Mouse (Mus musculus) stomach, embryonic 15.5 days (tissue): Measurements from ENCODE around the gene Fbxl15. TPM values are rescaled to one million over a fixed set of nuclear protein-coding genes. Genes with fewer than 3 reads are reported as not detected.
A peak's percentile ranks its signal among the peaks of the same experiment; 100 is the strongest.

Source experiments
- ATAC-seq: fragments of 200-750 bp; cut with Nextera tagmentation; 2 replicates; pipeline ENCODE4 v1.8.0; 2017; ENCODE audit warnings: low read depth, moderate number of reproducible peaks, moderate TSS enrichment; ENCODE audit not compliant: insufficient read depth, low FRiP score
- H3K27ac ChIP-seq: fragments of 300-500 bp; sonication (generic); 2 replicates; pipeline ENCODE4 v1.5.1; 2015; ENCODE audit warnings: mild to moderate bottlenecking, inconsistent platforms
- H3K27me3 ChIP-seq: fragments of 300-500 bp; sonication (generic); replicated peaks from 2 replicates; pipeline ENCODE4 v1.6.1; 2015; ENCODE audit warnings: inconsistent platforms
- H3K36me3 ChIP-seq: fragments of 300-500 bp; sonication (generic); 2 replicates; pipeline ENCODE4 v1.6.1; 2015; ENCODE audit warnings: inconsistent platforms
- H3K4me1 ChIP-seq: fragments of 300-500 bp; sonication (generic); 2 replicates; pipeline ENCODE4 v1.6.1; 2015; ENCODE audit warnings: inconsistent platforms
- H3K4me2 ChIP-seq: fragments of 300-500 bp; sonication (generic); 2 replicates; pipeline ENCODE4 v1.6.1; 2015; ENCODE audit warnings: mild to moderate bottlenecking, inconsistent platforms
- H3K4me3 ChIP-seq: fragments of 300-500 bp; sonication (generic); replicated peaks from 2 replicates; pipeline ENCODE4 v1.5.1; 2015; ENCODE audit warnings: inconsistent platforms
- H3K9ac ChIP-seq: fragments of 300-500 bp; sonication (generic); 2 replicates; pipeline ENCODE4 v1.6.1; 2015; ENCODE audit warnings: inconsistent platforms
- H3K9me3 ChIP-seq: fragments of 300-500 bp; sonication (generic); 2 replicates; pipeline ENCODE4 v1.6.1; 2016; ENCODE audit warnings: inconsistent platforms
- WGBS: fragments of 180-500 bp; shearing (Covaris S2); methylation state at CpG from one replicate; pipeline ENCODE4 v1.1.7; 2015; 5-methylcytosine and 5-hydroxymethylcytosine counted together
- polyA plus RNA-seq: library from polyadenylated mRNA; unstranded; fragments of >200 nt; fragmentation: Nextera tagmentation; extraction: Ambion mirVana; gene quantifications from 2 replicates; pipeline ENCODE4 v1.2.1, GENCODE M21; 2015

Fbxl15 gene
- polyA plus RNA-seq, 1 experiment from 2014 or later: 16.7 TPM

DNA sequence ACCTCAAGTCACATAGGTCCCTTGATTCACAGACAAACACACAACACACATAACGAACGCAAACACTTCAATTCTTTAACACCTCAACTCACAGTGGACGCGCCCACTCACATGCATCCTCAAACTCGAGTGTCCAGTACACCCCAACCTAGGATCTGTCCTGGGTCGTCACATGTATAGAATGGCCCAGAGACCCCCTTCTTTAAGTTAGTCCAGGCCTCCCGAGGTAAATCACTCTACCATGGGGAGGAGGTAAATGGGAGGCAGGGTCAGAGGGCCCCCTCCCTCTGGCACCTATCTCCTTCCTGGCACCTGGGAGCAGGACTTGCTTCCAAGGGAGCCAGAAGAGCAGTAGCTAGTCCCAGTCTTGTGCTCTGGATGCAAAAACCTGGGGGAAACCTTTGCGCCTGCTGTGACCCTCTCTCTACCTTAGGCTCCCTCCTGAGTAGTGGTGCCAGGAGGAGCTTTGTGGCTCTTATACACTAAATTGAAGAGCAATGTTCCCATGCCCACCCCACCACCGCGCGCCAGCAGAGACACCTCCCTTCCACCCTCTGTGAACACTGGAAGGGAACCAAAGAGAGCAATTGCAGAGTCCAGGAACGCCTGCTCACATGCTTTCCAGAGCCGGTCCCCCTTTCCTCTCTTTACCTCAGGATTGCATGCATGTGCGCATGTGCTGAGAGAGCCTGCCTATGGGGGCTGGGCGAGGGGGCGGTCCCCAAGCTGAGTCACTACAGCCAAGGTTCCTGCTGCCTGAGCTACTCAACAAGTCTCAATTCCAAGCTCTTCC, 9.2 kb upstream of the Fbxl15 start:
- no peak overlapping the region for H3K9ac ChIP-seq
- peak; percentile 21; the same call in 1 of the 2 replicates for ATAC-seq
- H3K27me3 ChIP-seq: peaks cover 54% of the 10 kb centered on the region
- peak overlapping the region; percentile 74 for H3K4me2 ChIP-seq
- H3K4me1 ChIP-seq: peaks cover 61% of the 10 kb centered on the region
- no peaks in the 10 kb centered on the region for H3K9me3 ChIP-seq
- H3K36me3 ChIP-seq: no peaks in the 10 kb centered on the region
- WGBS: 12% methylated on average over 16 of the region's 16 CpGs
- peak overlapping the region; percentile 57 for H3K4me3 ChIP-seq
- H3K27ac ChIP-seq: peak overlapping the region; percentile 83

GRCm38 (mm10) chr19:46320076-46320785, 7.8 kb upstream of the Fbxl15 start:
- no peak for ATAC-seq
- Histone ChIP-seq H3K27ac (no peak overlapping the region), H3K9ac (no peak overlapping the region), H3K4me3 (no peak overlapping the region), H3K4me1 (peaks cover 51% of the 10 kb centered on the region), H3K27me3 (peaks cover 68% of the 10 kb centered on the region), H3K36me3 (no peaks in the 10 kb centered on the region), H3K9me3 (no peaks in the 10 kb centered on the region), H3K4me2 (no peak overlapping the region)
- WGBS: 78% methylated on average over 8 of the region's 8 CpGs

DNA sequence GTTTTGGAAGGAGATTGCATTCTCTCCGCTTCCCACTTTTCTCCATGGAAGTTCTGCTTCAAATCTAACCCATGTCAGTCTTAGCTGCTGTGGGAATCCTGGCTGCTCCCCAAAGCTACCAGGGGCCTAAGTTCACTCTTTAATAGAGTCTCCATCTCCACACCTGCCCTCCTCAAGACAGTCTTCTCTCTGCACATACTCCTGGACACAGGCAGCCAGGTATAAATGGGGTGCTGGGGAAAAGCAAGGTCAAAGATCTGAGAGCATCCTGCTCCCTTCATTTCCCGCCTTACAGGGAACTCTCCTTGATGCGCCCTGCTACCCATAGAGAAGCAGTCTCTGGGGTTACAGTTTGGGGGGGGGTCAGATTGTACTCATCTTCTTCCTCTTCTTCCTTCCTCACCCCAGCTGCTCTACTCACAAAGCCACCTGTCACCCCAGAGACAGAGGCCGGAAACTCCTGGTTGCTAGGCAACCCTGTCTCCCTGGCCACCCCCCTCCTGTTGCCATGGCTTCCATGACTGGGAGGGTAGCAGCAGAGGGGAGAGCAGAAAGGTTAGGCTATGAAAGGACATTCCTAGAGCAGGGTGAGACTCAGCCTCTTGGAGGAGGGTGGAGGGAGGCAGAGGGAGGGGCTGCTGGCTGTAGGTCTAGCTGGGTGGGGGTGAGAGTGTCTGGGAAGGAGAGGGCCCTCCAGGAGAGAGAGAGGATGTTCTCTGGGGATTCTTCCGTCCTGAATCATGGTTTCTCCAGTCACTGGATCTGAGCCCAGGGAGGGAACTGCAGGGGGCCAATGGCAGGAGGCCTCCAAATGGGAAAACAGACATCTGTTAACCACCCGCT, 6.7 kb upstream of the Fbxl15 start:
- peaks cover 42% of the 10 kb centered on the region for H3K4me1 ChIP-seq
- peak overlapping the region; percentile 32; the same call in 1 of the 2 replicates for H3K27ac ChIP-seq
- H3K27me3 ChIP-seq: peaks cover 75% of the 10 kb centered on the region

DNA sequence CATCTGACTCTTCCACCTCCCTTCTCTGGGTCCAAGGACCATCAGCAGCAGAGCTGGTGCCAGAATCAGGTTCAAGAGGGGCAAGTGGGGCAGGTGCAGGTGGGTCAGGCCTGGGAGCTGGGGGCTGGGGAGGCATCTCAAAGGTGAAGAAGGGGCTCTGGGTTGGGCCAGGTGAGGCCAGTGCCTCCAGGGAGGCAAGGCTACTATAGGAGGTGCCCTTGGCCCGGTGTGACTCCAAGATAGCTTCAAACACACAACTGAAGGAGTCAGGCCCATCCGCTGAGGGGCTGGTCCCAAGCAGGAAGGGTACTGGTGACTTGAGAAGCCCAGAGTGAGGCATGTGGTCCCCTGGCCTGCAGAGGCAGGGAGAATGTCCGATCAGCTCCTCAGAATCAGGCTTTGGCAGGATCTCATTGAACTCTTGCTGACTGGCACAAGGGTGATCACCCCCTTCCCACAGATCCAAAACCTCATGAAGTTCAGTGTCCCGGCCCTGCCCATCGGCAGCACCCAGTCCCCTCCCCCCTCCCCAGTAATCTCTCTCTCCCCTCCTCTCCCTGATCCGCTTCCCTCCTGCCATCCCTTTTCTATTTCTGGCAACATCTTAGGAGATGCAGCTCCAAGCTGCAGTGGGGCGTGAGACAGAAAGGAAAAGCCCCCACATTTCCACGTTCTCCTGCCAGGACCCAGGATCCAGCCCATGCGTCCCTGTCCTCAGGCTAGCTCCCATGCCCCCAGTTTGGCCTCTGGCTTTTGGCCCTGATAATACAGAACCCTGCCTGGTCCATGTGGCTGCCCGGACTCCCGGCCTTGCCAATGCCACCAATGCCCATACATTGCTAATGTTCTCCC, 5.6 kb upstream of the Fbxl15 start:
- Histone ChIP-seq H3K27me3 (peaks cover 71% of the 10 kb centered on the region), H3K4me2 (no peak overlapping the region), H3K4me1 (peaks cover 46% of the 10 kb centered on the region), H3K36me3 (no peaks in the 10 kb centered on the region), H3K9me3 (no peaks in the 10 kb centered on the region), H3K4me3 (no peak overlapping the region), H3K27ac (no peak overlapping the region), H3K9ac (no peak overlapping the region)
- no peak for ATAC-seq
- 59% methylated on average over 11 of the region's 11 CpGs for WGBS

More for the DNA sequence above, 6.7 kb upstream of the Fbxl15 start:
- Histone ChIP-seq H3K9me3 (no peaks in the 10 kb centered on the region), H3K9ac (no peak overlapping the region), H3K4me2 (no peak overlapping the region), H3K4me3 (no peak overlapping the region), H3K36me3 (no peaks in the 10 kb centered on the region)
- 33% methylated on average over 6 of the region's 6 CpGs for WGBS
- peak; percentile 32; the same call in 1 of the 2 replicates for ATAC-seq

- H3K4me3 ChIP-seq: no peak overlapping the region
- H3K4me1 ChIP-seq: peaks cover 45% of the 10 kb centered on the region
- ATAC-seq: no peak
- H3K4me2 ChIP-seq: no peak overlapping the region
- H3K36me3 ChIP-seq: no peaks in the 10 kb centered on the region
- no peak overlapping the region for H3K9ac ChIP-seq
- H3K27ac ChIP-seq: no peak overlapping the region
- peaks cover 64% of the 10 kb centered on the region for H3K27me3 ChIP-seq
- WGBS: 72% methylated on average over 13 of the region's 13 CpGs
- H3K9me3 ChIP-seq: no peaks in the 10 kb centered on the region
Measured at GRCm38 (mm10) chr19:46322996-46323572, 4.9 kb upstream of the Fbxl15 start.

GRCm38 (mm10) chr19:46323716-46324115, 4.3 kb upstream of the Fbxl15 start:
- H3K4me1 ChIP-seq: peaks cover 38% of the 10 kb centered on the region
- 58% methylated on average over 5 of the region's 5 CpGs for WGBS
- H3K4me3 ChIP-seq: no peak overlapping the region
- ATAC-seq: no peak
- H3K27ac ChIP-seq: no peak overlapping the region
- no peak overlapping the region for H3K9ac ChIP-seq
- H3K4me2 ChIP-seq: no peak overlapping the region
- no peaks in the 10 kb centered on the region for H3K9me3 ChIP-seq
- H3K36me3 ChIP-seq: no peaks in the 10 kb centered on the region
- peaks cover 57% of the 10 kb centered on the region for H3K27me3 ChIP-seq

DNA sequence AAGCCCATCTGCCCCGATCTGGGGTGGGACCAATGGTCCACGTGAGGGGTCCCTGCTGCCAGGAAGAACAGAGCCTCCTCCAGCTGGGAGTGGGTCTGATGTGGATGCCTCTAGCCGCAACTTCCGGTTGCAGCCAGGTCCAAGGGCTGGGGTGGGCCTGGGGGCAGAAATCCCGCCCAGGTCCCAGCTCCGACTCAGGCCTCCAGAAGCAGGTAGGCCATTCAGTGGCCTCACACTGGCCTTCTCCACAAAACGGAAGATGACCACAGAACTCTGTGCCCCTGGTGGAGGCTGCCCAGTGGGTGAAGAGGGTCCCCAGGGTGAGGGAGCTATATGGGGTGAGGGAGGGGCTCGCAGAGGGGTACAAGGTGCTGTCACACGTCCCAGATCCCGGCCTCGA, 3.6 kb upstream of the Fbxl15 start:
- Histone ChIP-seq H3K9me3 (no peaks in the 10 kb centered on the region), H3K4me3 (no peak overlapping the region), H3K4me1 (peaks cover 38% of the 10 kb centered on the region), H3K9ac (no peak overlapping the region), H3K27me3 (peaks cover 52% of the 10 kb centered on the region), H3K27ac (no peak overlapping the region), H3K4me2 (no peak overlapping the region), H3K36me3 (no peaks in the 10 kb centered on the region)
- no peak for ATAC-seq
- WGBS: 67% methylated on average over 11 of the region's 11 CpGs

GRCm38 (mm10) chr19:46324918-46325317, 3.1 kb upstream of the Fbxl15 start:
- Histone ChIP-seq H3K9ac (no peak overlapping the region), H3K36me3 (no peaks in the 10 kb centered on the region), H3K4me1 (peaks cover 41% of the 10 kb centered on the region), H3K4me2 (no peak overlapping the region), H3K9me3 (no peaks in the 10 kb centered on the region), H3K27ac (no peak overlapping the region), H3K4me3 (no peak overlapping the region), H3K27me3 (peaks cover 46% of the 10 kb centered on the region)
- ATAC-seq: no peak
- 59% methylated on average over 5 of the region's 5 CpGs for WGBS

DNA sequence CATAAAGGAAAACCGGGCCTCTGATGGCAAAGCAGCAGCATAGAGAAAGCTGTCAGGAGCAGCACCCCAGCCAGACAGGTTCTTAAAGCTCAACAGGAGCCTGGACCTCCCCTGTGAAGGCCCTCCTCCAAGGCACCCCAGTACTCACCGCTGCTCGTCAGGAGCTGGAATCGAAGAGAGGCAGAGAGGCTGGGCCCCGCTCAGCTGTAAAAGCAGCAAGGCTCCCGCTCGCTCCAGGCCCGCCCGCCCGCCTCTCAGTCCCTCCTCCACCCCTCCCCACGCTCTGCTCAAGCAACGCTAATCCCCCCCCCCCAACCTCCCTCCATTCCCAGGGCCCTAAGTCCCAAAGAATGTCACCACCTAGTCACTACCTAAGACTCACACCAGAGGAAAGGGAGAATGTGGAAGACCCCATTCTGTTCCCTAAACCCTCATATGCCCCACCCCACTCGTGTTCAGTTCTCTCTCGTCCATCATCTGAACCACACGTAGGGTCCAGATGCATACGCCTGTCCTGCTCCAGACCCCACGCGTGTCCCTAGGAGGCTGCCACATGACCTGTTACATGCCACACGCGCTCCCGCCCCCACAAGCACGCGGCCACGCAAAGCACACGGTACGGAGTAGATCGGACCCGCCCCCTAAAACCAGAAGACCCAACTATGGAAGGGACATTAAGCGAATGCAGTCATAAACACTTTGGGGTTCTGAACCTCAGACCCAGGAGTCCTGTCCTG, 1.8 kb upstream of the Fbxl15 start:
- peaks cover 37% of the 10 kb centered on the region for H3K27me3 ChIP-seq
- no peak overlapping the region for H3K27ac ChIP-seq
- H3K4me2 ChIP-seq: peak overlapping the region; percentile 100; the same call in 1 of the 2 replicates
- 7% methylated on average over 29 of the region's 29 CpGs for WGBS
- no peak overlapping the region for H3K9ac ChIP-seq
- H3K36me3 ChIP-seq: no peaks in the 10 kb centered on the region
- no peak for ATAC-seq
- H3K4me1 ChIP-seq: peaks cover 39% of the 10 kb centered on the region
- peak overlapping the region; percentile 14; the same call in 1 of the 2 replicates for H3K4me3 ChIP-seq
- no peaks in the 10 kb centered on the region for H3K9me3 ChIP-seq

- Histone ChIP-seq H3K9ac (no peak within 1 kb of the TSS; the same call in 1 of the 2 replicates), H3K27me3 (peaks cover 37% of the 10 kb centered on the region), H3K4me1 (peaks cover 33% of the 10 kb centered on the region), H3K4me3 (peak within 1 kb of the TSS; percentile 51), H3K9me3 (no peaks in the 10 kb centered on the region), H3K4me2 (peak within 1 kb of the TSS; percentile 100), H3K36me3 (0 out of 2 replicates have a peak, but pooled peaks cover 1% of the 10 kb centered on the region), H3K27ac (peak within 1 kb of the TSS; percentile 91)
- 1% methylated on average over 35 of the region's 35 CpGs for WGBS
- no peak for ATAC-seq
Measured at GRCm38 (mm10) chr19:46326756-46327305, 1.2 kb upstream of the Fbxl15 start, which contains the start of gene Psd. Gene Psd (minus strand): TSS chr19:46327156.
